Mouse (Mus musculus) natural killer cell, adult 2 months (primary cell): ENCODE results near the gene Ppp2r2d.
A peak's percentile ranks its signal among the peaks of the same experiment; 100 is the strongest.

Source experiments
- DNase-seq, 2 experiments: peaks; one replicate each; pipeline ENCODE4 v3.0.0; 2022; ENCODE audit warnings: low spot score in 2 of 2

Gene Ppp2r2d

GRCm38 (mm10) chr7:138845544-138846391, at the start of gene Ppp2r2d, which contains the start of gene Mapk1ip1:
Gene Ppp2r2d, plus strand, starts transcription at chr7:138846079.
Gene Mapk1ip1, minus strand, starts transcription at chr7:138846273.
- DNase-seq, result peak; percentile 97

GRCm38 (mm10) chr7:138803386-138803785, 42.5 kb upstream of the Ppp2r2d start:
- DNase-seq, result no peak

- no peak for DNase-seq
These were observed 38.7 kb upstream of the Ppp2r2d start for GRCm38 (mm10) chr7:138807146-138807545.

- no peak for DNase-seq
These were observed 32.5 kb upstream of the Ppp2r2d start for GRCm38 (mm10) chr7:138813213-138813875.

- DNase-seq, result no peak
These were observed 27.6 kb upstream of the Ppp2r2d start for GRCm38 (mm10) chr7:138818314-138818713.

GRCm38 (mm10) chr7:138824423-138824822, 21.5 kb upstream of the Ppp2r2d start:
- no peak for DNase-seq

- no peak for DNase-seq
These were observed 20.7 kb upstream of the Ppp2r2d start for GRCm38 (mm10) chr7:138824995-138825756.

- DNase-seq, result peak; percentile 16 to 39
These were observed 18.1 kb upstream of the Ppp2r2d start for GRCm38 (mm10) chr7:138827812-138828211.

GRCm38 (mm10) chr7:138835028-138835427, 10.9 kb upstream of the Ppp2r2d start:
- DNase-seq, result no peak

GRCm38 (mm10) chr7:138840594-138841021, 5.3 kb upstream of the Ppp2r2d start:
- peak; percentile 21 to 55 for DNase-seq

GRCm38 (mm10) chr7:138841436-138842151, 4.3 kb upstream of the Ppp2r2d start:
- DNase-seq, result no peak

- DNase-seq, result no peak
These were observed 2.5 kb upstream of the Ppp2r2d start for GRCm38 (mm10) chr7:138843421-138843820.

- DNase-seq, result no peak
These were observed 768 bp upstream of the Ppp2r2d start for GRCm38 (mm10) chr7:138845111-138845510.

- DNase-seq, result no peak
These were observed 668 bp downstream of the Ppp2r2d start for GRCm38 (mm10) chr7:138846502-138846991.

GRCm38 (mm10) chr7:138847316-138848027, 1.6 kb downstream of the Ppp2r2d start:
- no peak for DNase-seq

GRCm38 (mm10) chr7:138848028-138848920, 2.4 kb downstream of the Ppp2r2d start:
- no peak for DNase-seq

GRCm38 (mm10) chr7:138850083-138850482, 4.2 kb downstream of the Ppp2r2d start:
- DNase-seq, result no peak

- no peak for DNase-seq
These were observed 7.6 kb downstream of the Ppp2r2d start for GRCm38 (mm10) chr7:138853417-138854031.

GRCm38 (mm10) chr7:138854201-138854600, 8.3 kb downstream of the Ppp2r2d start:
- DNase-seq, result no peak
